Mouse (Mus musculus): ENCODE measurements at regions not wholly inside any gene's neighbourhood (a gene's known extent, or its start where the extent isn't known, plus 50 kb on each side); places are given as distances from the start of the nearest gene placed in this dataset.

DNA sequence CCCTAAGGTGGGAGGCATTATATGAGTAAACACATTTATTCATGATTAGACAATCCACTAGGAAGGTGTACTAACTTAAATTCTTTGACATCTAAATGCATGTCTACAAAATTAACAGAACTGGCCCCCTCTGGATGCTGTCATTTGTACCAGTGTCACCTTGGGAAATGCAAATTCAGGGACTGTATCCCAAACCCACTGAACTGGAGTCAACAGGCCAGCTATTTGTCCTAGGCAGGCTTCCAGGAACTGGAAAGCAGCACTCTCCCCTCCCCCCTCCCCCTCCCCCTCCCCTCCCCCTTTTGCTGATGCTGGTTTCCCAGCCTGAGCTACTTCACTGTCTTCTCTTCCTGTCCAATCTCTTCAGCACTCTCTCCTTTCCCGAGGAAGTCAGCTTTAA lies 91.7 kb upstream of the Osr1 start:
- H3K27me3 ChIP-seq (replicated peaks), result no peaks in the 10 kb centered on the region
- no peak for ATAC-seq (ENCODE audit: insufficient read depth, low FRiP score, low read depth)
- H3K36me3 ChIP-seq, result no peaks in the 10 kb centered on the region
- H3K4me3 ChIP-seq (replicated peaks), result no peak overlapping the region
- no peak overlapping the region for H3K27ac ChIP-seq
- H3K4me1 ChIP-seq, result no peaks in the 10 kb centered on the region
- no peak overlapping the region for H3K4me2 ChIP-seq
- no peaks in the 10 kb centered on the region for H3K9me3 ChIP-seq
- WGBS, result 42% methylated on average over 1 of the region's 1 CpGs
- no peak overlapping the region for H3K9ac ChIP-seq

- WGBS, result 56% methylated on average over 8 of the region's 8 CpGs
- H3K27me3 ChIP-seq (replicated peaks), result no peaks in the 10 kb centered on the region
- no peak overlapping the region for H3K4me2 ChIP-seq
- no peaks in the 10 kb centered on the region for H3K4me1 ChIP-seq
- no peaks in the 10 kb centered on the region for H3K36me3 ChIP-seq
- H3K9ac ChIP-seq, result no peak overlapping the region
- H3K4me3 ChIP-seq (replicated peaks), result no peak overlapping the region
- H3K27ac ChIP-seq, result no peak overlapping the region
- no peak for ATAC-seq (ENCODE audit: insufficient read depth, low FRiP score, low read depth)
- H3K9me3 ChIP-seq, result no peaks in the 10 kb centered on the region
These were observed 82.1 kb upstream of the Osr1 start for GRCm38 (mm10) chr12:9487674-9488413.

GRCm38 (mm10) chr12:9513926-9514325 lies 56.0 kb upstream of the Osr1 start:
- Histone ChIP-seq H3K27ac (peak overlapping the region; percentile 41; the same call in 1 of the 2 replicates), H3K9ac (no peak overlapping the region), H3K4me3 (replicated peaks) (no peak overlapping the region), H3K36me3 (no peaks in the 10 kb centered on the region), H3K27me3 (replicated peaks) (no peaks in the 10 kb centered on the region), H3K9me3 (no peaks in the 10 kb centered on the region), H3K4me2 (no peak overlapping the region), H3K4me1 (no peaks in the 10 kb centered on the region)
- 48% methylated on average over 5 of the region's 5 CpGs for WGBS
- ATAC-seq (ENCODE audit: insufficient read depth, low FRiP score, low read depth), result no peak

GRCm38 (mm10) chr12:9518782-9519181 lies 51.1 kb upstream of the Osr1 start:
- Histone ChIP-seq H3K4me1 (0 out of 2 replicates have a peak, but pooled peaks cover 2% of the 10 kb centered on the region), H3K9ac (no peak overlapping the region), H3K9me3 (no peaks in the 10 kb centered on the region), H3K36me3 (no peaks in the 10 kb centered on the region), H3K27ac (no peak overlapping the region), H3K27me3 (replicated peaks) (no peaks in the 10 kb centered on the region), H3K4me2 (no peak overlapping the region), H3K4me3 (replicated peaks) (no peak overlapping the region)
- 66% methylated on average over 7 of the region's 7 CpGs for WGBS
- no peak for ATAC-seq (ENCODE audit: insufficient read depth, low FRiP score, low read depth)

GRCm38 (mm10) chr12:9519346-9519745 lies 50.6 kb upstream of the Osr1 start:
- Histone ChIP-seq H3K4me3 (replicated peaks) (no peak overlapping the region), H3K27me3 (replicated peaks) (no peaks in the 10 kb centered on the region), H3K9me3 (no peaks in the 10 kb centered on the region), H3K4me2 (no peak overlapping the region), H3K27ac (no peak overlapping the region), H3K4me1 (0 out of 2 replicates have a peak, but pooled peaks cover 2% of the 10 kb centered on the region), H3K36me3 (no peaks in the 10 kb centered on the region), H3K9ac (no peak overlapping the region)
- WGBS, result 58% methylated on average over 3 of the region's 3 CpGs
- no peak for ATAC-seq (ENCODE audit: insufficient read depth, low FRiP score, low read depth)
